Mouse (Mus musculus): ENCODE measurements at regions not wholly inside any gene's neighbourhood (a gene's known extent, or its start where the extent isn't known, plus 50 kb on each side); places are given as distances from the start of the nearest gene placed in this dataset.

GRCm38 (mm10) chr11:111766371-111767011 is 700.5 kb downstream of the Kcnj2 start:
- 41% methylated on average over 6 of the region's 6 CpGs for WGBS (ENCODE audit: insufficient replicate concordance)
- ATAC-seq (ENCODE audit: insufficient read depth) = no peak
- no peak overlapping the region for H3K9ac ChIP-seq
- no peaks in the 10 kb centered on the region for H3K9me3 ChIP-seq (replicated peaks)
- H3K4me2 ChIP-seq = no peak overlapping the region
- no peaks in the 10 kb centered on the region for H3K36me3 ChIP-seq (replicated peaks)
- H3K27me3 ChIP-seq = no peaks in the 10 kb centered on the region
- no peak overlapping the region for H3K4me3 ChIP-seq (replicated peaks)
- no peaks in the 10 kb centered on the region for H3K4me1 ChIP-seq (replicated peaks)
- no peak overlapping the region for H3K27ac ChIP-seq (replicated peaks)

GRCm38 (mm10) chr11:111767012-111767392 is 701.0 kb downstream of the Kcnj2 start:
- H3K27me3 ChIP-seq = no peaks in the 10 kb centered on the region
- ATAC-seq (ENCODE audit: insufficient read depth) = no peak
- no peak overlapping the region for H3K4me2 ChIP-seq
- H3K27ac ChIP-seq (replicated peaks) = no peak overlapping the region
- no peaks in the 10 kb centered on the region for H3K36me3 ChIP-seq (replicated peaks)
- 52% methylated on average over 1 of the region's 1 CpGs for WGBS (ENCODE audit: insufficient replicate concordance)
- H3K4me1 ChIP-seq (replicated peaks) = no peaks in the 10 kb centered on the region
- H3K9me3 ChIP-seq (replicated peaks) = no peaks in the 10 kb centered on the region
- H3K4me3 ChIP-seq (replicated peaks) = no peak overlapping the region
- H3K9ac ChIP-seq = no peak overlapping the region

GRCm38 (mm10) chr11:111774108-111774679 is 708.2 kb downstream of the Kcnj2 start:
- no peaks in the 10 kb centered on the region for H3K36me3 ChIP-seq (replicated peaks)
- peak; percentile 88 for ATAC-seq (ENCODE audit: insufficient read depth)
- WGBS (ENCODE audit: insufficient replicate concordance) = 23% methylated on average over 2 of the region's 2 CpGs
- no peak overlapping the region for H3K4me3 ChIP-seq (replicated peaks)
- H3K4me2 ChIP-seq = no peak overlapping the region
- no peak overlapping the region for H3K9ac ChIP-seq
- H3K4me1 ChIP-seq (replicated peaks) = peaks cover 4% of the 10 kb centered on the region; the same call in 1 of the 2 replicates
- no peaks in the 10 kb centered on the region for H3K9me3 ChIP-seq (replicated peaks)
- no peaks in the 10 kb centered on the region for H3K27me3 ChIP-seq
- H3K27ac ChIP-seq (replicated peaks) = no peak overlapping the region

- Histone ChIP-seq H3K9me3 (replicated peaks) (no peaks in the 10 kb centered on the region), H3K36me3 (replicated peaks) (no peaks in the 10 kb centered on the region), H3K27me3 (no peaks in the 10 kb centered on the region), H3K4me3 (replicated peaks) (no peak overlapping the region), H3K27ac (replicated peaks) (no peak overlapping the region), H3K4me2 (no peak overlapping the region), H3K4me1 (replicated peaks) (no peaks in the 10 kb centered on the region), H3K9ac (no peak overlapping the region)
- WGBS (ENCODE audit: insufficient replicate concordance) = 59% methylated on average over 7 of the region's 7 CpGs
- no peak for ATAC-seq (ENCODE audit: insufficient read depth)
Observed at GRCm38 (mm10) chr11:111781321-111781720, 715.4 kb downstream of the Kcnj2 start.

- Histone ChIP-seq H3K4me2 (no peak overlapping the region), H3K9ac (no peak overlapping the region), H3K27me3 (no peaks in the 10 kb centered on the region), H3K4me3 (replicated peaks) (no peak overlapping the region), H3K9me3 (replicated peaks) (no peaks in the 10 kb centered on the region), H3K36me3 (replicated peaks) (no peaks in the 10 kb centered on the region), H3K27ac (replicated peaks) (no peak overlapping the region), H3K4me1 (replicated peaks) (no peaks in the 10 kb centered on the region)
- 44% methylated on average over 6 of the region's 6 CpGs for WGBS (ENCODE audit: insufficient replicate concordance)
- ATAC-seq (ENCODE audit: insufficient read depth) = no peak
Observed at GRCm38 (mm10) chr11:111791267-111791926, 725.4 kb downstream of the Kcnj2 start.

GRCm38 (mm10) chr11:111801033-111801432 is 735.1 kb downstream of the Kcnj2 start:
- H3K4me1 ChIP-seq (replicated peaks) = no peaks in the 10 kb centered on the region
- H3K36me3 ChIP-seq (replicated peaks) = no peaks in the 10 kb centered on the region
- ATAC-seq (ENCODE audit: insufficient read depth) = no peak
- no peak overlapping the region for H3K9ac ChIP-seq
- no peak overlapping the region for H3K4me3 ChIP-seq (replicated peaks)
- H3K9me3 ChIP-seq (replicated peaks) = no peaks in the 10 kb centered on the region
- WGBS (ENCODE audit: insufficient replicate concordance) = 35% methylated on average over 3 of the region's 3 CpGs
- no peaks in the 10 kb centered on the region for H3K27me3 ChIP-seq
- H3K4me2 ChIP-seq = no peak overlapping the region
- H3K27ac ChIP-seq (replicated peaks) = no peak overlapping the region

- no peaks in the 10 kb centered on the region for H3K36me3 ChIP-seq (replicated peaks)
- no peaks in the 10 kb centered on the region for H3K4me1 ChIP-seq (replicated peaks)
- WGBS (ENCODE audit: insufficient replicate concordance) = 79% methylated on average over 18 of the region's 18 CpGs
- ATAC-seq (ENCODE audit: insufficient read depth) = no peak
- no peak overlapping the region for H3K4me3 ChIP-seq (replicated peaks)
- no peaks in the 10 kb centered on the region for H3K9me3 ChIP-seq (replicated peaks)
- H3K27ac ChIP-seq (replicated peaks) = no peak overlapping the region
- no peak overlapping the region for H3K9ac ChIP-seq
- no peak overlapping the region for H3K4me2 ChIP-seq
- no peaks in the 10 kb centered on the region for H3K27me3 ChIP-seq
Observed at GRCm38 (mm10) chr11:111816176-111816775, 750.3 kb downstream of the Kcnj2 start.

- H3K27me3 ChIP-seq = no peaks in the 10 kb centered on the region
- no peaks in the 10 kb centered on the region for H3K4me1 ChIP-seq (replicated peaks)
- no peaks in the 10 kb centered on the region for H3K9me3 ChIP-seq (replicated peaks)
- ATAC-seq (ENCODE audit: insufficient read depth) = no peak
- no peak overlapping the region for H3K27ac ChIP-seq (replicated peaks)
- no peak overlapping the region for H3K9ac ChIP-seq
- no peak overlapping the region for H3K4me2 ChIP-seq
- H3K4me3 ChIP-seq (replicated peaks) = no peak overlapping the region
- no peaks in the 10 kb centered on the region for H3K36me3 ChIP-seq (replicated peaks)
- WGBS (ENCODE audit: insufficient replicate concordance) = 10% methylated on average over 10 of the region's 10 CpGs
Observed at GRCm38 (mm10) chr11:111818124-111818523, 752.2 kb downstream of the Kcnj2 start.

- no peaks in the 10 kb centered on the region for H3K9me3 ChIP-seq (replicated peaks)
- H3K4me1 ChIP-seq (replicated peaks) = no peaks in the 10 kb centered on the region
- H3K27ac ChIP-seq (replicated peaks) = no peak overlapping the region
- WGBS (ENCODE audit: insufficient replicate concordance) = 52% methylated on average over 7 of the region's 7 CpGs
- no peaks in the 10 kb centered on the region for H3K36me3 ChIP-seq (replicated peaks)
- no peak overlapping the region for H3K9ac ChIP-seq
- no peaks in the 10 kb centered on the region for H3K27me3 ChIP-seq
- no peak overlapping the region for H3K4me3 ChIP-seq (replicated peaks)
- no peak overlapping the region for H3K4me2 ChIP-seq
- ATAC-seq (ENCODE audit: insufficient read depth) = no peak
Observed at GRCm38 (mm10) chr11:111820356-111820755, 754.4 kb downstream of the Kcnj2 start.

- Histone ChIP-seq H3K4me2 (no peak overlapping the region), H3K4me1 (replicated peaks) (no peaks in the 10 kb centered on the region), H3K9ac (no peak overlapping the region), H3K27me3 (no peaks in the 10 kb centered on the region), H3K4me3 (replicated peaks) (no peak overlapping the region), H3K27ac (replicated peaks) (no peak overlapping the region), H3K9me3 (replicated peaks) (no peaks in the 10 kb centered on the region), H3K36me3 (replicated peaks) (no peaks in the 10 kb centered on the region)
- no peak for ATAC-seq (ENCODE audit: insufficient read depth)
- WGBS (ENCODE audit: insufficient replicate concordance) = 57% methylated on average over 8 of the region's 8 CpGs
Observed at GRCm38 (mm10) chr11:111828455-111828854, 762.5 kb downstream of the Kcnj2 start.

- Histone ChIP-seq H3K27ac (replicated peaks) (no peak overlapping the region), H3K9ac (no peak overlapping the region), H3K4me1 (replicated peaks) (no peaks in the 10 kb centered on the region), H3K27me3 (no peaks in the 10 kb centered on the region), H3K36me3 (replicated peaks) (no peaks in the 10 kb centered on the region), H3K4me2 (no peak overlapping the region), H3K9me3 (replicated peaks) (no peaks in the 10 kb centered on the region), H3K4me3 (replicated peaks) (no peak overlapping the region)
- no peak for ATAC-seq (ENCODE audit: insufficient read depth)
- 55% methylated on average over 5 of the region's 5 CpGs for WGBS (ENCODE audit: insufficient replicate concordance)
Observed at GRCm38 (mm10) chr11:111838996-111839395, 773.0 kb downstream of the Kcnj2 start.
